Mouse (Mus musculus) heart, embryonic 11.5 days (tissue): Measurements from ENCODE around the gene Imp3. TPM values are rescaled to one million over a fixed set of nuclear protein-coding genes. Genes with fewer than 3 reads are reported as not detected.

ENCODE experiments used
- ATAC-seq: fragments of 200-750 bp; cut with Nextera tagmentation; replicated peaks from 2 replicates; pipeline ENCODE4 v1.8.0; 2017; ENCODE audit warnings: moderate library complexity; ENCODE audit not compliant: insufficient number of reproducible peaks, low FRiP score, low TSS enrichment
- H3K27ac ChIP-seq: fragments of 300-500 bp; sonication (generic); 2 replicates; pipeline ENCODE4 v1.5.1; 2014; ENCODE audit warnings: mild to moderate bottlenecking, low read depth, low read length
- H3K27me3 ChIP-seq: fragments of 300-500 bp; sonication (generic); 2 replicates; pipeline ENCODE4 v1.6.1; 2014; ENCODE audit warnings: mild to moderate bottlenecking, low read length, mixed read lengths; ENCODE audit not compliant: control insufficient read depth, insufficient read depth
- H3K36me3 ChIP-seq: fragments of 300-500 bp; sonication (generic); 2 replicates; pipeline ENCODE4 v1.6.1; 2014; ENCODE audit warnings: mild to moderate bottlenecking, low read length, moderate library complexity, mixed read lengths; ENCODE audit not compliant: control insufficient read depth, insufficient read depth
- H3K4me1 ChIP-seq: fragments of 300-500 bp; sonication (generic); 2 replicates; pipeline ENCODE4 v1.6.1; 2014; ENCODE audit warnings: low read length; ENCODE audit not compliant: control insufficient read depth, insufficient read depth
- H3K4me2 ChIP-seq: fragments of 300-500 bp; sonication (generic); 2 replicates; pipeline ENCODE4 v1.6.1; 2014; ENCODE audit warnings: mild to moderate bottlenecking, moderate library complexity
- H3K4me3 ChIP-seq: fragments of 300-500 bp; sonication (generic); 2 replicates; pipeline ENCODE4 v1.5.1; 2014; ENCODE audit warnings: low read depth, low read length
- H3K9ac ChIP-seq: fragments of 300-500 bp; sonication (generic); 2 replicates; pipeline ENCODE4 v1.6.1; 2014; ENCODE audit warnings: mild to moderate bottlenecking, low read depth, low read length, moderate library complexity
- H3K9me3 ChIP-seq: fragments of 300-500 bp; sonication (generic); replicated peaks from 2 replicates; pipeline ENCODE4 v1.6.1; 2016; ENCODE audit warnings: low read length; ENCODE audit not compliant: control insufficient read depth
- WGBS: fragments of 180-500 bp; shearing (Covaris S2); extraction: QIAGEN DNeasy Blood & Tissue Kit; methylation state at CpG from one replicate; pipeline ENCODE4 v1.1.7; 2014; ENCODE audit not compliant: insufficient replicate concordance; 5-methylcytosine and 5-hydroxymethylcytosine counted together
- polyA plus RNA-seq: library from polyadenylated mRNA; unstranded; fragments of >200 nt; fragmentation: Nextera tagmentation; extraction: Ambion mirVana; gene quantifications from 2 replicates; pipeline ENCODE4 v1.2.1, GENCODE M21; 2014

The Imp3 gene
- polyA plus RNA-seq, 1 experiment from 2014 or later = 65.6 TPM

DNA sequence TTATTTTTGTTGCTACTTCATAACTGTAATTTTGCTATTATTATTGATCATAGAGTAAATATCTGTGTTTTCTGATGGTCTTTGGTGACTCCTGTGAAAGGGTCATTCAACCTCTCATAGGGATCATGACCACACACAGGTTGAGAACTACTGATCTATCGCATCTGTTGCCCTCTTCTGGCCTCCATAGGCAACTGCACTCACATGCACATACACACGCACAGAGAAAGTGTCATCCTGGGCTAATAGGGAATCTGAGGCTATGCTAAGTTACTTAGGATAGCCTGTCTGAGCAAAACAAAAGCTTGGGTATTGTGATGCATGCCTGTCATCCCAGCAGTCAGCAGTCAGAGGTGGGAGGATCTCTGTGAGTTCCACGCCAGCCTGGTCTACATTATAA lies 24.3 kb downstream of the Imp3 start:
- WGBS = 91% methylated on average over 3 of the region's 3 CpGs
- Histone ChIP-seq H3K9me3 (no peaks in the 10 kb centered on the region), H3K4me2 (no peak overlapping the region), H3K9ac (no peak overlapping the region), H3K36me3 (peaks cover 2% of the 10 kb centered on the region; the same call in 1 of the 2 replicates), H3K4me1 (no peaks in the 10 kb centered on the region), H3K27me3 (no peaks in the 10 kb centered on the region), H3K27ac (no peak overlapping the region), H3K4me3 (no peak overlapping the region)
- ATAC-seq = no peak

DNA sequence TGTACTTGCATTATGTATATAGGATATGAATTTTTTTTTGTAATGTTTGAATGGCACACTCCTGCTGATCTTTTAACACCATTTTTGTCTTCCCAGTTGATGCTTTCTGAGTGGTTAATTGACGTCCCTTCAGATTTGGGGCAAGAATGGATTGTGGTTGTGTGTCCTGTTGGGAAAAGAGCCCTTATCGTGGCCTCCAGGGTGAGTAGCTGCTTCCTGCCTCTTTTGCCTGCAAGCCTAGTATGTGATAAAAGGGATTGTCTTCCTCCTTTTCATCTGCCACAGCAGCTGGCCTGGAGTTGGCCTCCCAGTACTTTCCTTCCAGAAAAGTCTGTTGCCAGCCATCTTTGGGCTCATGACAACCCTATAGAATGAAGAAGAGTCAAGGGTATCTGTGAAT lies 32.9 kb downstream of the Imp3 start:
- ATAC-seq = no peak
- Histone ChIP-seq H3K9ac (no peak overlapping the region), H3K4me2 (no peak overlapping the region), H3K9me3 (no peaks in the 10 kb centered on the region), H3K4me1 (no peaks in the 10 kb centered on the region), H3K36me3 (no peaks in the 10 kb centered on the region), H3K27me3 (no peaks in the 10 kb centered on the region), H3K27ac (0 out of 2 replicates have a peak overlapping the region, but pooled peaks have one; percentile 1), H3K4me3 (no peak overlapping the region)
- 52% methylated on average over 2 of the region's 2 CpGs for WGBS

DNA sequence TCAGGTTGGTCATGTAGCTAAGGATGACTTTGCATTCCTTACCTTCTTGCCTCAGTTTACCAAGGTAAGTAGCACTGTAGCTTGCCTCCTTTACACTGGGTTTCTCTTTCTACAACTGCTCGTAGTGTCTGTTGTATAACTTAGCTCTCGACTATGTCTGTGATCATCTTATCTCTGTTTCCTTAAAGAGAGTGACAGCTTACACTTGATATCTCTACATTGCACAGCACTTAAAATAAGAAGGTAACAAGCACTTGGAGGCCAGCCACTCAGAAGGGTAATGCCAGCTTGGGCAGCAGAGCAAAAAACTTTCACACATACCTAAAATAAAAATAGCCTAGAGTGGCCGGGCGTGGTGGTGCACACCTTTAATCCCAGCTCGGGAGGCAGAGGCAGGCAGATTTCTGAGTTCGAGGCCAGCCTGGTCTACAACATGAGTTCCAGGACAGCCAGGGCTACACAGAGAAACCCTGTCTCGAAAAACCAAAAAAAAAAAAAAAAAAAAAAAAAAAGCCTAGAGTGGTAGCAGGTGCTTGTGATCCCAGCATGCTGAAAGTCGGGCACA lies 36.8 kb downstream of the Imp3 start:
- no peak overlapping the region for H3K4me2 ChIP-seq
- WGBS = 70% methylated on average over 7 of the region's 8 CpGs
- no peak for ATAC-seq
- H3K36me3 ChIP-seq = no peaks in the 10 kb centered on the region
- no peaks in the 10 kb centered on the region for H3K27me3 ChIP-seq
- H3K4me1 ChIP-seq = no peaks in the 10 kb centered on the region
- no peak overlapping the region for H3K4me3 ChIP-seq
- no peak overlapping the region for H3K9ac ChIP-seq
- no peak overlapping the region for H3K27ac ChIP-seq
- H3K9me3 ChIP-seq = no peaks in the 10 kb centered on the region

DNA sequence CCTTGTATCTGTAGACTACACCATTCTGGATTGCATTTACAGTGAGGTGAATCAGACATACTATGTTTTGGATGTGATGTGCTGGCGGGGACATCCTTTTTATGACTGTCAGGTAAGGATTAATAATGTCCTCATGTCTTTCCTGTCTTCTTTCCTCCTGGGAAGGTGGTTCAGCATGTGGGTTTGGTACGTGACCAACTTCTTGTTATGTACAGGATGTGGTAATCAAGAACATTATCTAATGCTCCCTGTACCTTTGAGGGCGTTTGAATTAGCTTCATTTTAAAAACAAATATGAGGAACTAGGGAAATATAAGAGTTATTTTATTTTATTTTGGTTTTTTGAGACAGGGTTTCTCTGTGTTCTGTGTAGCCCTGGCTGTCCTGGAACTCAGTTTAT lies 37.9 kb downstream of the Imp3 start:
- Histone ChIP-seq H3K27ac (no peak overlapping the region), H3K36me3 (0 out of 2 replicates have a peak, but pooled peaks cover 2% of the 10 kb centered on the region), H3K9me3 (no peaks in the 10 kb centered on the region), H3K4me3 (no peak overlapping the region), H3K9ac (no peak overlapping the region), H3K4me1 (no peaks in the 10 kb centered on the region), H3K4me2 (no peak overlapping the region), H3K27me3 (no peaks in the 10 kb centered on the region)
- ATAC-seq = no peak
- 82% methylated on average over 3 of the region's 3 CpGs for WGBS

DNA sequence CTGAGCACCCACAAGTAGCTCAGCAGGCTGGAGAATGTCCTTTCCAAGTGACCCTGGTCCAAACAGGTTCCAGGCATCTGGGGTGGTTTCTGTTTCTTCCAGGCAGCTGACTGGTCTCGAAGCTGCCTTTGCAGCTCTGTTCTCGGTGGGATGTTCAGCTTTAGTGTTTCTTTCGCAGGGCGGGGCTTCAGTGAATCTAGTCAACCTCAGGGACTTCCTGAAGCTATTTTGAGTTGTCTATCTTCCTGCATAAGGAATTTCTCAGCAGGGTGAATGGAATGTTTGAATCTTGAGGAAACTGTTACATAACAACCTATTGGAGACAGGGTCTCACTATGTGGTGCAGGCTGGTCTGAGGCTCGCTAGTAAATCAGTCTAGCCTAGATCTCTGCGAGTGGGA lies 42.9 kb downstream of the Imp3 start:
- Histone ChIP-seq H3K27me3 (no peaks in the 10 kb centered on the region), H3K4me1 (no peaks in the 10 kb centered on the region), H3K9ac (no peak overlapping the region), H3K4me2 (no peak overlapping the region), H3K36me3 (0 out of 2 replicates have a peak, but pooled peaks cover 2% of the 10 kb centered on the region), H3K9me3 (no peaks in the 10 kb centered on the region), H3K27ac (no peak overlapping the region), H3K4me3 (no peak overlapping the region)
- no peak for ATAC-seq
- 89% methylated on average over 6 of the region's 6 CpGs for WGBS

DNA sequence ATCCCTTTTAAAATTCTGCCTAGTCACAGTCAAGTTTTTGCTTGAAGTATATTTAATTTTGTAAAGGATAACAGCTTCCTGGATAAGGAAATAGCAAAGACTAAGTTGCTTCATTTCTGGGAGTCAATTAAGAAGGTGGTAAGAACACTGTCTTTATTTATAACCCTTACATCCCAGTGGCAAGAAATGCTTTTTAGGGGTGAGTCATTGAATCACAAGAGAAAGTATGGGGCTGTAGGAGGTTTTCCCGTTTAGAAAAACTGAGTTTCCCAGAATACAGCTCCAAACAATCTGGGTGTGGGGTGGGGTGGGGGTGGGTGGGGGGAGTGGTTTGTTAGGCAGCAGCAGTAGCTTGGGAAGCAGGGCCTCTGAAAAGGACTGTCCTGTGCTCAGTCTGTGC lies 44.2 kb downstream of the Imp3 start:
- Histone ChIP-seq H3K36me3 (0 out of 2 replicates have a peak, but pooled peaks cover 2% of the 10 kb centered on the region), H3K9ac (no peak overlapping the region), H3K27ac (no peak overlapping the region), H3K4me3 (no peak overlapping the region), H3K27me3 (no peaks in the 10 kb centered on the region), H3K9me3 (no peaks in the 10 kb centered on the region), H3K4me1 (no peaks in the 10 kb centered on the region), H3K4me2 (no peak overlapping the region)
- 37% methylated on average over 1 of the region's 1 CpGs for WGBS
- ATAC-seq = no peak

Other genes starting within 250 kb of the Imp3 start
- 2.2 and 2.4 TPM in 2 replicates for gene Lingo1, start 141.0 kb upstream of the Imp3 start, polyA plus RNA-seq
- 0.82 and 0.87 TPM in 2 replicates for gene Odf3l1, start 72.8 kb upstream of the Imp3 start, polyA plus RNA-seq
- gene Cspg4, start 72.4 kb upstream of the Imp3 start, polyA plus RNA-seq = 18.6 and 22.0 TPM in 2 replicates
- gene Snx33, start 9.1 kb upstream of the Imp3 start, polyA plus RNA-seq = 4.5 and 5.2 TPM in 2 replicates
- 19.0 and 21.6 TPM in 2 replicates for gene Snupn, start 13.4 kb downstream of the Imp3 start, polyA plus RNA-seq
- 21.9 and 22.0 TPM in 2 replicates for gene Ptpn9, start 57.4 kb downstream of the Imp3 start, polyA plus RNA-seq
- 34.4 TPM in 2 replicates for gene Sin3a, start 134.6 kb downstream of the Imp3 start, polyA plus RNA-seq
- 22.0 and 29.1 TPM in 2 replicates for gene Man2c1, start 193.2 kb downstream of the Imp3 start, polyA plus RNA-seq
- 4.4 and 6.0 TPM in 2 replicates for gene Neil1, start 210.8 kb downstream of the Imp3 start, polyA plus RNA-seq
- 65.8 and 67.9 TPM in 2 replicates for gene Commd4, start 220.9 kb downstream of the Imp3 start, polyA plus RNA-seq